Mouse (Mus musculus): ENCODE data around the gene Nnat.

GRCm38 (mm10) chr2:157550292-157550691, 9.6 kb upstream of the Nnat start:
- TF ChIP-seq POLR2A (IDR thresholded peaks at IDR 0.05; ENCODE audit: control insufficient read depth, low read depth, low read length) (no peak), CTCF (IDR thresholded peaks at IDR 0.05; ENCODE audit: control insufficient read depth, insufficient read depth, insufficient replicate concordance, low read depth, low read length) (no peak)
